Mouse (Mus musculus) retina, embryonic 14.5 days (tissue): Measurements from ENCODE around the gene Fbxo24.

ENCODE experiments used
- DNase-seq: peaks from one replicate; pipeline ENCODE4 v3.0.0-alpha.2; 2015; ENCODE audit warnings: low spot score

Fbxo24 gene

GRCm38 (mm10) chr5:137601365-137601729, 27.5 kb downstream of the Fbxo24 start:
- DNase-seq, result no peak

- DNase-seq, result peak; percentile 98
These were observed 28.0 kb downstream of the Fbxo24 start, which contains the start of gene Mospd3 for GRCm38 (mm10) chr5:137600619-137601364. Gene Mospd3 (minus strand): TSS chr5:137601058.

GRCm38 (mm10) chr5:137600281-137600618, 28.6 kb downstream of the Fbxo24 start:
- no peak for DNase-seq

GRCm38 (mm10) chr5:137599600-137599999, 29.2 kb downstream of the Fbxo24 start:
- no peak for DNase-seq

- DNase-seq, result no peak
These were observed 30.5 kb downstream of the Fbxo24 start for GRCm38 (mm10) chr5:137598100-137598826.

GRCm38 (mm10) chr5:137597625-137598024, 31.2 kb downstream of the Fbxo24 start:
- DNase-seq, result no peak

- no peak for DNase-seq
These were observed 32.1 kb downstream of the Fbxo24 start for GRCm38 (mm10) chr5:137596601-137597261.

GRCm38 (mm10) chr5:137595921-137596320, 32.9 kb downstream of the Fbxo24 start:
- no peak for DNase-seq

GRCm38 (mm10) chr5:137590507-137590906, 38.3 kb downstream of the Fbxo24 start:
- no peak for DNase-seq

GRCm38 (mm10) chr5:137584976-137585375, 43.8 kb downstream of the Fbxo24 start:
- DNase-seq, result peak; percentile 77

- DNase-seq, result peak; percentile 65
These were observed 45.1 kb downstream of the Fbxo24 start for GRCm38 (mm10) chr5:137583670-137584169.

- no peak for DNase-seq
These were observed 46.1 kb downstream of the Fbxo24 start for GRCm38 (mm10) chr5:137582702-137583101.

GRCm38 (mm10) chr5:137580246-137580645, 48.6 kb downstream of the Fbxo24 start:
- DNase-seq, result no peak

GRCm38 (mm10) chr5:137574470-137574901, 54.3 kb downstream of the Fbxo24 start:
- DNase-seq, result peak; percentile 66

- no peak for DNase-seq
These were observed 57.9 kb downstream of the Fbxo24 start for GRCm38 (mm10) chr5:137570691-137571586.

- no peak for DNase-seq
These were observed 58.6 kb downstream of the Fbxo24 start for GRCm38 (mm10) chr5:137570181-137570580.

- DNase-seq, result peak; percentile 12
These were observed 59.1 kb downstream of the Fbxo24 start, which contains the start of gene Tfr2 for GRCm38 (mm10) chr5:137569665-137570064. Gene Tfr2 (plus strand): TSS chr5:137569840.

- no peak for DNase-seq
These were observed 59.8 kb downstream of the Fbxo24 start for GRCm38 (mm10) chr5:137569031-137569430.

GRCm38 (mm10) chr5:137568223-137568798, 60.5 kb downstream of the Fbxo24 start:
- DNase-seq, result peak; percentile 38

- no peak for DNase-seq
These were observed 62.4 kb downstream of the Fbxo24 start for GRCm38 (mm10) chr5:137566416-137566815.

GRCm38 (mm10) chr5:137565744-137566143, 63.1 kb downstream of the Fbxo24 start:
- no peak for DNase-seq
